Mouse (Mus musculus) embryonic facial prominence, embryonic 15.5 days (tissue): ENCODE data around the gene Ngp. TPM values are rescaled to one million over a fixed set of nuclear protein-coding genes. Genes with fewer than 3 reads are reported as not detected.

ENCODE experiments used
- ATAC-seq: fragments of 200-750 bp; cut with Nextera tagmentation; 2 replicates; pipeline ENCODE4 v1.8.0; 2017; ENCODE audit warnings: low read depth, moderate TSS enrichment; ENCODE audit not compliant: insufficient number of reproducible peaks, low FRiP score, low TSS enrichment
- H3K27ac ChIP-seq: fragments of 300-500 bp; sonication (generic); replicated peaks from 2 replicates; pipeline ENCODE4 v1.5.1; 2015; ENCODE audit warnings: mild to moderate bottlenecking, inconsistent platforms
- H3K27me3 ChIP-seq: fragments of 300-500 bp; sonication (generic); 2 replicates; pipeline ENCODE4 v1.6.1; 2015; ENCODE audit warnings: inconsistent platforms
- H3K36me3 ChIP-seq: fragments of 300-500 bp; sonication (generic); 2 replicates; pipeline ENCODE4 v1.6.1; 2015; ENCODE audit warnings: mild to moderate bottlenecking, inconsistent platforms
- H3K4me1 ChIP-seq: fragments of 300-500 bp; sonication (generic); 2 replicates; pipeline ENCODE4 v1.6.1; 2015; ENCODE audit warnings: inconsistent platforms
- H3K4me2 ChIP-seq: fragments of 300-500 bp; sonication (generic); replicated peaks from 2 replicates; pipeline ENCODE4 v1.6.1; 2015; ENCODE audit warnings: mild to moderate bottlenecking, inconsistent platforms
- H3K4me3 ChIP-seq: fragments of 300-500 bp; sonication (generic); replicated peaks from 2 replicates; pipeline ENCODE4 v1.5.1; 2015; ENCODE audit warnings: mild to moderate bottlenecking, inconsistent platforms
- H3K9ac ChIP-seq: fragments of 300-500 bp; sonication (generic); 2 replicates; pipeline ENCODE4 v1.6.1; 2015; ENCODE audit warnings: inconsistent platforms
- H3K9me3 ChIP-seq: fragments of 300-500 bp; sonication (generic); replicated peaks from 2 replicates; pipeline ENCODE4 v1.6.1; 2016; ENCODE audit warnings: inconsistent platforms
- WGBS: fragments of 180-500 bp; shearing (Covaris S2); methylation state at CpG from one replicate; pipeline ENCODE4 v1.1.7; 2015; 5-methylcytosine and 5-hydroxymethylcytosine counted together
- polyA plus RNA-seq: library from polyadenylated mRNA; unstranded; fragments of >200 nt; fragmentation: Nextera tagmentation; extraction: Ambion mirVana; gene quantifications from 2 replicates; pipeline ENCODE4 v1.2.1, GENCODE M21; 2015

Ngp gene
- polyA plus RNA-seq, 1 experiment from 2014 or later, result 5.1 TPM

- H3K9me3 ChIP-seq, result no peaks in the 10 kb centered on the region
- H3K27ac ChIP-seq, result no peak overlapping the region
- H3K4me3 ChIP-seq, result no peak overlapping the region
- H3K4me1 ChIP-seq, result no peaks in the 10 kb centered on the region
- H3K27me3 ChIP-seq, result no peaks in the 10 kb centered on the region
- 90% methylated on average over 6 of the region's 6 CpGs for WGBS
- H3K9ac ChIP-seq, result no peak overlapping the region
- peaks cover 9% of the 10 kb centered on the region; the same call in 1 of the 2 replicates for H3K36me3 ChIP-seq
- no peak overlapping the region for H3K4me2 ChIP-seq
- ATAC-seq, result no peak
These were observed 45.8 kb downstream of the Ngp start for GRCm38 (mm10) chr9:110465336-110465735.

- no peaks in the 10 kb centered on the region for H3K4me1 ChIP-seq
- ATAC-seq, result no peak
These were observed 46.6 kb downstream of the Ngp start for GRCm38 (mm10) chr9:110466179-110466578.

More at GRCm38 (mm10) chr9:110466179-110466578, 46.6 kb downstream of the Ngp start:
- Histone ChIP-seq H3K36me3 (peaks cover 9% of the 10 kb centered on the region; the same call in 1 of the 2 replicates), H3K4me3 (no peak overlapping the region), H3K27me3 (no peaks in the 10 kb centered on the region), H3K9me3 (no peaks in the 10 kb centered on the region), H3K27ac (no peak overlapping the region), H3K9ac (no peak overlapping the region), H3K4me2 (no peak overlapping the region)
- 86% methylated on average over 3 of the region's 3 CpGs for WGBS

Other genes starting within 250 kb of the Ngp start
- 13.0 and 14.7 TPM in 2 replicates for gene Cspg5, start 176.0 kb upstream of the Ngp start, polyA plus RNA-seq
- 24.1 and 24.9 TPM in 2 replicates for gene Elp6, start 114.6 kb upstream of the Ngp start, polyA plus RNA-seq
- 43.6 and 43.9 TPM in 2 replicates for gene Scap, start 86.5 kb upstream of the Ngp start, polyA plus RNA-seq
- gene Ptpn23, start 11.5 kb upstream of the Ngp start, polyA plus RNA-seq, result 20.5 and 21.5 TPM in 2 replicates
- gene Klhl18, start 56.9 kb downstream of the Ngp start, polyA plus RNA-seq, result 11.1 and 12.8 TPM in 2 replicates
- gene Kif9, start 57.2 kb downstream of the Ngp start, polyA plus RNA-seq, result 4.0 and 7.4 TPM in 2 replicates
- 33.7 and 34.3 TPM in 2 replicates for gene Setd2, start 112.8 kb downstream of the Ngp start, polyA plus RNA-seq
- gene Nradd, start 204.7 kb downstream of the Ngp start, polyA plus RNA-seq, result 51.4 and 51.7 TPM in 2 replicates
- gene Nbeal2, start 234.4 kb downstream of the Ngp start, polyA plus RNA-seq, result 4.9 and 6.7 TPM in 2 replicates
- gene Ccdc12, start 236.8 kb downstream of the Ngp start, polyA plus RNA-seq, result 131 and 139 TPM in 2 replicates